Mouse (Mus musculus): ENCODE measurements at regions not wholly inside any gene's neighbourhood (a gene's known extent, or its start where the extent isn't known, plus 50 kb on each side); places are given as distances from the start of the nearest gene placed in this dataset.

GRCm38 (mm10) chr2:133020173-133020837, 74.6 kb upstream of the Fermt1 start:
- no peak overlapping the region for H3K4me3 ChIP-seq
- no peak overlapping the region for H3K27ac ChIP-seq
- peak; percentile 88 for ATAC-seq (replicated peaks)

DNA sequence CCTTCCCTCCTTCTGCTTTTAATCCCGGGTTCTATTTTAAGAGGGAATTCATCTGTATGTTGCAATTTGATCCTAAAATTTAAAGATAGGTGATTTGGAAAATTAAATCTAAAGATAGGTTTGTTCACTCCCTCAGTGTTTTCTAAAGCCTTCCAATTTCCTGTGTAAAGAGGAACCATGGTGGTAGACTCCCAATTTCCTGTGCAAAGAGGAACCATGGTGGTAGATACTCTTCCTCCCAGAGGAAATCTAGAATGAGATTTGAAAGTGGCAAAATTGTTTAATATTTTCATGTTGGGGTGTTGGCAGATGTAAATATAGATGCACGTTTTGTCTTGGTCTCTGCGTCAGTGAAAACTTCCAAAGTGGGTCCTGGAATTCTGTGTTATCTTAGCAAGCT, 75.5 kb upstream of the Fermt1 start:
- Histone ChIP-seq H3K4me2 (no peak overlapping the region), H3K4me3 (no peak overlapping the region), H3K9me3 (no peaks in the 10 kb centered on the region), H3K9ac (no peak overlapping the region), H3K36me3 (replicated peaks) (no peaks in the 10 kb centered on the region), H3K4me1 (no peaks in the 10 kb centered on the region), H3K27me3 (replicated peaks) (no peaks in the 10 kb centered on the region), H3K27ac (no peak overlapping the region)
- no peak for ATAC-seq (replicated peaks)
- WGBS, result 89% methylated on average over 3 of the region's 3 CpGs

More at GRCm38 (mm10) chr2:133020173-133020837, 74.6 kb upstream of the Fermt1 start:
- no peaks in the 10 kb centered on the region for H3K4me1 ChIP-seq
- H3K36me3 ChIP-seq (replicated peaks), result no peaks in the 10 kb centered on the region
- H3K9me3 ChIP-seq, result no peaks in the 10 kb centered on the region
- no peak overlapping the region for H3K9ac ChIP-seq
- 22% methylated on average over 11 of the region's 11 CpGs for WGBS
- no peaks in the 10 kb centered on the region for H3K27me3 ChIP-seq (replicated peaks)
- H3K4me2 ChIP-seq, result peak overlapping the region; percentile 43

GRCm38 (mm10) chr2:133027038-133027437, 81.3 kb upstream of the Fermt1 start:
- ATAC-seq (replicated peaks), result no peak
- no peaks in the 10 kb centered on the region for H3K36me3 ChIP-seq (replicated peaks)
- 71% methylated on average over 2 of the region's 2 CpGs for WGBS
- no peaks in the 10 kb centered on the region for H3K9me3 ChIP-seq
- no peak overlapping the region for H3K27ac ChIP-seq
- H3K4me2 ChIP-seq, result no peak overlapping the region
- no peak overlapping the region for H3K9ac ChIP-seq
- no peaks in the 10 kb centered on the region for H3K27me3 ChIP-seq (replicated peaks)
- H3K4me3 ChIP-seq, result no peak overlapping the region
- no peaks in the 10 kb centered on the region for H3K4me1 ChIP-seq

DNA sequence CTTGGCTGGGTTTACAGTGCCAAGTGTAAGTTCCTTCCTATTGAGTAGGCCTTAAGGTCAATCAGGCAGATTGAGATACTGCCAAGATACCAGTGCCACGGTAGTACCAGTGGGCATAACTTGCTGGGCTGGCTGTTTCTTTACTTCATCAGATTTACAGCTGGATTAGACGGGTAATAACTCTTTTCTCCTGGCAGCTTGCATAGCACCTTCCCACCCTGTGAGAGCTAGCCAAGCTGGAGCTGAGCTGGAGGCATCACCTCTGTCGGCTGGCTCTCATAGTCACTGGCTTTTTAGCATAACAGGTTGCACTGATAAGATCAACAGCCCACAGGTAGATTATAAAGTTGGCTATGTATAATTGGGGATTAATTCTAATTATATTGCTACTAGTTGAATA, 89.7 kb upstream of the Fermt1 start:
- H3K27me3 ChIP-seq (replicated peaks), result no peaks in the 10 kb centered on the region
- H3K9me3 ChIP-seq, result no peaks in the 10 kb centered on the region
- ATAC-seq (replicated peaks), result no peak
- no peaks in the 10 kb centered on the region for H3K36me3 ChIP-seq (replicated peaks)
- H3K4me1 ChIP-seq, result no peaks in the 10 kb centered on the region
- 88% methylated on average over 3 of the region's 3 CpGs for WGBS
- H3K27ac ChIP-seq, result no peak overlapping the region
- H3K4me2 ChIP-seq, result no peak overlapping the region
- no peak overlapping the region for H3K4me3 ChIP-seq
- no peak overlapping the region for H3K9ac ChIP-seq

DNA sequence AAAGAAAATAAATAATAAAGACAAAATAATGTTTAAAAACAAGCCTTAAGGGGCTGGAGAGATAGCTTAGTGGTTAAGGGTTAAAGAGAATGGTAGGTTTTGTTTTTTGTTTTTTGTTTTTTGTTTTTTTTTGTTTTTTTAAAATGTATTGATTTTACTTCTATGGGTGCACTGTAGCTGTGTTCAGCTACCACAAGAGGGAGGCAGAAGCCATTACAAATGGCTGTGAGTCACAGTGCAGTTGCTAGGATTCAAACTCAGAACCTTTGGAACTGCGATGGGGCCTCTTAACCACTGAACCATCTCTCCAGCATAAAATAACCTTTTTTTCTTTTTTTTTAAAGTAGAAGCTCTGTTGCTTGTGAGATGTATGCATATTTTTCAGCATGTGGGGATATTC, 95.0 kb upstream of the Fermt1 start:
- Histone ChIP-seq H3K27ac (no peak overlapping the region), H3K36me3 (replicated peaks) (no peaks in the 10 kb centered on the region), H3K9ac (no peak overlapping the region), H3K4me1 (no peaks in the 10 kb centered on the region), H3K27me3 (replicated peaks) (no peaks in the 10 kb centered on the region), H3K4me3 (no peak overlapping the region), H3K9me3 (no peaks in the 10 kb centered on the region), H3K4me2 (no peak overlapping the region)
- ATAC-seq (replicated peaks), result no peak
- 93% methylated on average over 1 of the region's 1 CpGs for WGBS

GRCm38 (mm10) chr2:133077698-133078356, 132.1 kb upstream of the Fermt1 start:
- 83% methylated on average over 11 of the region's 11 CpGs for WGBS
- no peak overlapping the region for H3K4me3 ChIP-seq
- 0 out of 2 replicates have a peak, but pooled peaks have one; percentile 17 for ATAC-seq (replicated peaks)

DNA sequence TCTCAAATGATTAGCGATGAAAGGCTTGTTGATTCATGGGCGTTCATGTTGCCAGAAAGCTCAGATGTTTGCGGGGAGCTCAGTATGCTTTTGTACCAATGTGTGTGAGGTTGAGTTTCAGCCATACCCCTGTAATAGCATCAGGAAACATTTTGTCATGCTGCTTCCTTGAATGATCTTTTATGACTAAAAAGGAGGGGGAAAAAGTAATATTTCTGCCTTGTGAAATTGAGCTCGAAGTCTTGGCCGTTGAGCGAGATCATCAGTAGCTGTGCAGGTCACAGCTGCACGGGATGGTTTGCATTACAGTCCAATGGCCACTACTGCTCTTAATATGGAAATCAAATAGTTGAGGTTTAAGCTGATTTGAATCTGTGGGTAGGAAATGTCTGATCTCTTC, 145.3 kb upstream of the Fermt1 start:
- H3K27me3 ChIP-seq (replicated peaks), result no peaks in the 10 kb centered on the region
- 88% methylated on average over 7 of the region's 7 CpGs for WGBS
- no peaks in the 10 kb centered on the region for H3K36me3 ChIP-seq (replicated peaks)
- H3K4me3 ChIP-seq, result no peak overlapping the region
- H3K9me3 ChIP-seq, result no peaks in the 10 kb centered on the region
- H3K9ac ChIP-seq, result no peak overlapping the region
- no peaks in the 10 kb centered on the region for H3K4me1 ChIP-seq
- no peak overlapping the region for H3K4me2 ChIP-seq
- no peak for ATAC-seq (replicated peaks)
- no peak overlapping the region for H3K27ac ChIP-seq

More at GRCm38 (mm10) chr2:133077698-133078356, 132.1 kb upstream of the Fermt1 start:
- no peak overlapping the region for H3K4me2 ChIP-seq
- no peak overlapping the region for H3K27ac ChIP-seq
- no peaks in the 10 kb centered on the region for H3K36me3 ChIP-seq (replicated peaks)
- H3K4me1 ChIP-seq, result no peaks in the 10 kb centered on the region
- H3K27me3 ChIP-seq (replicated peaks), result no peaks in the 10 kb centered on the region
- no peaks in the 10 kb centered on the region for H3K9me3 ChIP-seq
- no peak overlapping the region for H3K9ac ChIP-seq

- 25% methylated on average over 10 of the region's 10 CpGs for WGBS
- ATAC-seq (replicated peaks), result peak; percentile 48; the same call in 1 of the 2 replicates
- H3K4me3 ChIP-seq, result no peak overlapping the region
- no peak overlapping the region for H3K9ac ChIP-seq
- H3K27ac ChIP-seq, result no peak overlapping the region
- no peaks in the 10 kb centered on the region for H3K27me3 ChIP-seq (replicated peaks)
- H3K4me2 ChIP-seq, result no peak overlapping the region
- H3K4me1 ChIP-seq, result no peaks in the 10 kb centered on the region
- H3K9me3 ChIP-seq, result no peaks in the 10 kb centered on the region
- no peaks in the 10 kb centered on the region for H3K36me3 ChIP-seq (replicated peaks)
Observed at GRCm38 (mm10) chr2:133113642-133114041, 167.9 kb upstream of the Fermt1 start.

- ATAC-seq (replicated peaks), result no peak
- Histone ChIP-seq H3K4me2 (no peak overlapping the region), H3K27ac (no peak overlapping the region), H3K9ac (no peak overlapping the region), H3K36me3 (replicated peaks) (no peaks in the 10 kb centered on the region), H3K4me3 (no peak overlapping the region), H3K27me3 (replicated peaks) (no peaks in the 10 kb centered on the region), H3K9me3 (no peaks in the 10 kb centered on the region), H3K4me1 (no peaks in the 10 kb centered on the region)
- WGBS, result 93% methylated on average over 14 of the region's 14 CpGs
Observed at GRCm38 (mm10) chr2:133118651-133119050, 172.9 kb upstream of the Fermt1 start.

DNA sequence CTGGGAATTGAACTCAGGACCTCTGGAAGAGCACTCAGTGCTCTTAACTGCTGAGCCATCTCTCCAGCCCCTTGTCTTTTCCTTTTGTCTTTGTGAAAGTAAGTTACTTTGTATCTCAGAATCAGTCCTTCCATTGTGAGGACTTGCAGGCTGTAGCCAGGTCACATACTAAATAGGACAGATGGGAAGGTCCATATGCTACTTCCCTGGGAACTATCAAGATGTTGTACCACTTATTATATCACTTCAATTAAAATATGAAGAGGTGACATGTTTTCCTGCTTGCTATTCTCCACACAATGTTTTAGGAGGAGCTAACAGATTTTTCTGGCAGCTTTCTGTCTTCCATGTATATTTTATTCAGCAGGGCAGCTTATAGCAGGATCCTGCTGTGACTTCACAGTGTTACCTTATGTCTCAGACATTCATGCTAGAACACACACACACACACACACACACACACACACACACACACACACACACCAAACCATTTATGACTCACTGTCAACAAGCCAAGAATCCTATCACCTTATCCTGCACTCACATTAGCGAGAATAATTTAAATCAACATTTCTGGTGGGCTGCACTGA, 179.6 kb upstream of the Fermt1 start:
- H3K9me3 ChIP-seq, result no peaks in the 10 kb centered on the region
- no peak overlapping the region for H3K4me2 ChIP-seq
- WGBS, result 83% methylated on average over 1 of the region's 1 CpGs
- H3K36me3 ChIP-seq (replicated peaks), result no peaks in the 10 kb centered on the region
- no peak overlapping the region for H3K9ac ChIP-seq
- no peak overlapping the region for H3K4me3 ChIP-seq
- no peak overlapping the region for H3K27ac ChIP-seq
- H3K4me1 ChIP-seq, result no peaks in the 10 kb centered on the region
- H3K27me3 ChIP-seq (replicated peaks), result no peaks in the 10 kb centered on the region
- ATAC-seq (replicated peaks), result no peak

DNA sequence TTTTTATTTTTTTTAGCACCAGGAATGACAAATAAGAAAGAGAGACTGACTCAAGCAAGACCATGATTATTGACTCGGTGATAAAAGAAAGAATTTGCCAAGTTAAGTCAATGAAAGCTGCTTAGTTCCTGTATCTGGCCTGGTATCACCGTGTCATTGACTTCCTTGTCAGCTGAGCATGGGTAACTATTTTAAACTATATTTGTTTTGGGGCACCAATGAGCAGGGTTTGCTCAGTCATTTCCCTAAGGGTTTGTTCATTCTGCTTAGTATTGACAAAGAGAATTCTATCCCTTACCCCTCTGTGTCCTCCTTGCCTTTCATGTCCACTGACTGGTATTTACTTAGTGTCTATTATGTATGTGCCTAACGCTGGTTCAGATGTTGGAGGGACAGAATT, 189.2 kb upstream of the Fermt1 start:
- ATAC-seq (replicated peaks), result no peak
- Histone ChIP-seq H3K27me3 (replicated peaks) (no peaks in the 10 kb centered on the region), H3K4me1 (no peaks in the 10 kb centered on the region), H3K9ac (no peak overlapping the region), H3K27ac (no peak overlapping the region), H3K9me3 (no peaks in the 10 kb centered on the region), H3K4me3 (no peak overlapping the region), H3K36me3 (replicated peaks) (no peaks in the 10 kb centered on the region), H3K4me2 (no peak overlapping the region)
- WGBS, result 66% methylated on average over 3 of the region's 3 CpGs

DNA sequence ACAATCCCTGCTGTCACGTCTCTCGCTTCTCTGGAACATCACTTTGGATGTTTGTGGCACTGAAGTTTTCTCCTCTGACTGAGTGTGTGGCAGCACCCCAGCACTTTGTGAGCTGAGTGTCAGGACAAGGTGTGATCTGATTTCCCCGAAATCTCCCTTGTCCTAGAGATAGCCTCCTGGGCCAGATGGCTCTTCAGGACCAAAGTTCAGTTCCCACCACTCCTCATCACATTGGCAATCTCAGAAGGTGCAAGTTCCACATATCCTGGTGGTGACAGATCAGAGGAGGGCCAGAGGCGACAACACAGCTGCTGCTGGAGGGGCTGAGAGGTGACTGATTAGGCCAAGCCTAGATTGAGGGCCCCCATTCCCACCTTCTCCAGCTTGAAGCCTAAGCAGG, 193.2 kb upstream of the Fermt1 start:
- H3K4me2 ChIP-seq, result no peak overlapping the region
- no peaks in the 10 kb centered on the region for H3K9me3 ChIP-seq
- ATAC-seq (replicated peaks), result no peak
- H3K27ac ChIP-seq, result no peak overlapping the region
- no peaks in the 10 kb centered on the region for H3K4me1 ChIP-seq
- H3K9ac ChIP-seq, result no peak overlapping the region
- 89% methylated on average over 4 of the region's 4 CpGs for WGBS
- H3K36me3 ChIP-seq (replicated peaks), result no peaks in the 10 kb centered on the region
- H3K27me3 ChIP-seq (replicated peaks), result no peaks in the 10 kb centered on the region
- H3K4me3 ChIP-seq, result no peak overlapping the region
